Mouse (Mus musculus) regulatory T cell (primary cell): ENCODE measurements around the gene Olfr781.
"Not testable (repeated sequence)": the region's sequence is repeated elsewhere in the genome, so short reads cannot be mapped to it uniquely, and the experiment has no call there.

Experiments
- in situ Hi-C: fragments of 300-600 bp; cut with MboI, MseI; formaldehyde crosslinking; loops from one replicate; pipeline ENCODE4 v1.15.1; 2025; ENCODE audit warnings: high pct_unique_total_duplicates

Gene Olfr781

GRCm38 (mm10) chr10:129328554-129328953, at the start of gene Olfr781:
TSS of gene Olfr781 (plus strand) at chr10:129328854.
- in situ Hi-C loops, result no loop called here

GRCm38 (mm10) chr10:129312973-129313372, 15.7 kb upstream of the Olfr781 start:
- in situ Hi-C loops, result loop anchor here (5.0 kb wide), 1 partner anchor 39 kb away; no protein-coding TSS in a partner anchor

- in situ Hi-C loops, result loop anchor here (5.0 kb wide), 1 partner anchor 39 kb away; no protein-coding TSS in a partner anchor
Measured at GRCm38 (mm10) chr10:129313521-129313920, 15.1 kb upstream of the Olfr781 start.

GRCm38 (mm10) chr10:129317817-129318216, 10.8 kb upstream of the Olfr781 start, which contains the start of gene Olfr780:
TSS of gene Olfr780 (plus strand) at chr10:129318117.
- in situ Hi-C loops, result no loop called here

GRCm38 (mm10) chr10:129348550-129348949, 19.9 kb downstream of the Olfr781 start, which contains the start of gene Olfr782:
TSS of gene Olfr782 (plus strand) at chr10:129348850.
- in situ Hi-C loops, result no loop called here

GRCm38 (mm10) chr10:129352475-129352874, 23.8 kb downstream of the Olfr781 start:
- in situ Hi-C loops, result loop anchor here (5.0 kb wide), 1 partner anchor 40 kb away; no protein-coding TSS in a partner anchor

- in situ Hi-C loops, result not testable (repeated sequence)
Measured at GRCm38 (mm10) chr10:129356496-129356895, 27.8 kb downstream of the Olfr781 start.

GRCm38 (mm10) chr10:129357307-129357706, 28.7 kb downstream of the Olfr781 start:
- in situ Hi-C loops, result no loop called here

- in situ Hi-C loops, result not testable (repeated sequence)
Measured at GRCm38 (mm10) chr10:129374051-129374450, 45.4 kb downstream of the Olfr781 start.
